Mouse (Mus musculus): ENCODE results near the gene Gm45234. TPM values are rescaled to one million over a fixed set of nuclear protein-coding genes. Genes with fewer than 3 reads are reported as not detected.
A peak's percentile ranks its signal among the peaks of the same experiment; 100 is the strongest.

Gm45234 gene
- total and polyA plus RNA-seq, 3 experiments = not detected

GRCm38 (mm10) chr6:124708289-124708889 is 47.4 kb downstream of the Gm45234 start:
- Histone ChIP-seq H3K27me3 (ENCODE audit: insufficient read depth, low read length) (no peaks in the 10 kb centered on the region), H3K36me3 (replicated peaks) (peaks cover 84% of the 10 kb centered on the region), H3K4me3 (ENCODE audit: low read depth, low read length) (no peak overlapping the region), H3K9me3 (replicated peaks) (no peaks in the 10 kb centered on the region), H3K4me1 (ENCODE audit: insufficient read depth, low read depth, low read length) (peaks cover 69% of the 10 kb centered on the region)
- ATAC-seq (ENCODE audit: extremely low read depth, insufficient number of reproducible peaks, low FRiP score, poor library complexity, severe bottlenecking) = no peak
- DNase-seq (ENCODE audit: low spot score) = no peak
- TF ChIP-seq POLR2AphosphoS5 (IDR thresholded peaks at IDR 0.05; ENCODE audit: insufficient replicate concordance, low read depth, low read length) (no peak; the same call in 1 of the 2 replicates), TAL1 (conservative IDR thresholded peaks at IDR 0.05; ENCODE audit: low read depth, low read length) (no peak), CTCF (IDR thresholded peaks at IDR 0.05; ENCODE audit: low read depth, low read length) (no peak), GATA1 (IDR thresholded peaks at IDR 0.05; ENCODE audit: borderline replicate concordance, low read length) (no peak), GATA2 (IDR thresholded peaks at IDR 0.05; ENCODE audit: borderline replicate concordance, low read depth, low read length) (no peak)

- ATAC-seq (ENCODE audit: extremely low read depth, insufficient number of reproducible peaks, low FRiP score, poor library complexity, severe bottlenecking) (no peak), DNase-seq (ENCODE audit: low spot score) (no peak)
- H3K4me1 ChIP-seq (ENCODE audit: insufficient read depth, low read depth, low read length) = peaks cover 84% of the 10 kb centered on the region
- H3K27me3 ChIP-seq (ENCODE audit: insufficient read depth, low read length) = no peaks in the 10 kb centered on the region
- no peak for TF ChIP-seq TAL1 (conservative IDR thresholded peaks at IDR 0.05; ENCODE audit: low read depth, low read length)
- no peak for TF ChIP-seq GATA1 (IDR thresholded peaks at IDR 0.05; ENCODE audit: borderline replicate concordance, low read length)
- no peak for TF ChIP-seq GATA2 (IDR thresholded peaks at IDR 0.05; ENCODE audit: borderline replicate concordance, low read depth, low read length)
- TF ChIP-seq POLR2AphosphoS5 (IDR thresholded peaks at IDR 0.05; ENCODE audit: insufficient replicate concordance, low read depth, low read length) = 0 out of 2 replicates have a peak, but pooled peaks have one; percentile 12
- TF ChIP-seq CTCF (IDR thresholded peaks at IDR 0.05; ENCODE audit: low read depth, low read length) = no peak
- H3K9me3 ChIP-seq (replicated peaks) = no peaks in the 10 kb centered on the region
- no peak overlapping the region for H3K4me3 ChIP-seq (ENCODE audit: low read depth, low read length)
- H3K36me3 ChIP-seq (replicated peaks) = peaks cover 97% of the 10 kb centered on the region
These were observed 49.7 kb downstream of the Gm45234 start for GRCm38 (mm10) chr6:124706061-124706627.

- TF ChIP-seq CTCF (IDR thresholded peaks at IDR 0.05; ENCODE audit: low read depth, low read length) (no peak), POLR2AphosphoS5 (IDR thresholded peaks at IDR 0.05; ENCODE audit: insufficient replicate concordance, low read depth, low read length) (0 out of 2 replicates have a peak, but pooled peaks have one; percentile 73)
- Histone ChIP-seq H3K36me3 (replicated peaks) (peaks cover 100% of the 10 kb centered on the region), H3K4me1 (ENCODE audit: insufficient read depth, low read depth, low read length) (peaks cover 85% of the 10 kb centered on the region), H3K9me3 (replicated peaks) (no peaks in the 10 kb centered on the region), H3K4me3 (ENCODE audit: low read depth, low read length) (no peak overlapping the region), H3K27me3 (ENCODE audit: insufficient read depth, low read length) (no peaks in the 10 kb centered on the region)
- ATAC-seq (ENCODE audit: extremely low read depth, insufficient number of reproducible peaks, low FRiP score, poor library complexity, severe bottlenecking) = no peak
- no peak for DNase-seq (ENCODE audit: low spot score)
These were observed 51.4 kb downstream of the Gm45234 start for GRCm38 (mm10) chr6:124704417-124704816.

- Histone ChIP-seq H3K4me1 (ENCODE audit: insufficient read depth, low read depth, low read length) (peaks cover 86% of the 10 kb centered on the region), H3K4me3 (ENCODE audit: low read depth, low read length) (peak overlapping the region; percentile 41; the same call in 1 of the 2 replicates), H3K36me3 (replicated peaks) (peaks cover 100% of the 10 kb centered on the region), H3K9me3 (replicated peaks) (no peaks in the 10 kb centered on the region), H3K27me3 (ENCODE audit: insufficient read depth, low read length) (no peaks in the 10 kb centered on the region)
- TF ChIP-seq POLR2AphosphoS5 (IDR thresholded peaks at IDR 0.05; ENCODE audit: insufficient replicate concordance, low read depth, low read length) = 0 out of 2 replicates have a peak, but pooled peaks have one; percentile 52
- TF ChIP-seq CTCF (IDR thresholded peaks at IDR 0.05; ENCODE audit: low read depth, low read length) = no peak
- ATAC-seq (ENCODE audit: extremely low read depth, insufficient number of reproducible peaks, low FRiP score, poor library complexity, severe bottlenecking) (no peak), DNase-seq (ENCODE audit: low spot score) (no peak)
These were observed 52.0 kb downstream of the Gm45234 start for GRCm38 (mm10) chr6:124703789-124704188.

GRCm38 (mm10) chr6:124702784-124703103 is 53.1 kb downstream of the Gm45234 start:
- peaks cover 100% of the 10 kb centered on the region for H3K36me3 ChIP-seq (replicated peaks)
- H3K27me3 ChIP-seq (ENCODE audit: insufficient read depth, low read length) = no peaks in the 10 kb centered on the region
- ATAC-seq (ENCODE audit: extremely low read depth, insufficient number of reproducible peaks, low FRiP score, poor library complexity, severe bottlenecking) (peak; percentile 58), DNase-seq (ENCODE audit: low spot score) (no peak)
- H3K4me1 ChIP-seq (ENCODE audit: insufficient read depth, low read depth, low read length) = peaks cover 76% of the 10 kb centered on the region
- H3K4me3 ChIP-seq (ENCODE audit: low read depth, low read length) = no peak overlapping the region
- peak; percentile 92 for TF ChIP-seq CTCF (IDR thresholded peaks at IDR 0.05; ENCODE audit: low read depth, low read length)
- no peak for TF ChIP-seq TAL1 (conservative IDR thresholded peaks at IDR 0.05; ENCODE audit: low read depth, low read length)
- H3K9me3 ChIP-seq (replicated peaks) = no peaks in the 10 kb centered on the region

GRCm38 (mm10) chr6:124702102-124702783 is 53.6 kb downstream of the Gm45234 start:
- Histone ChIP-seq H3K4me3 (ENCODE audit: low read depth, low read length) (no peak overlapping the region), H3K36me3 (replicated peaks) (peaks cover 100% of the 10 kb centered on the region)
- no peak for ATAC-seq (ENCODE audit: extremely low read depth, insufficient number of reproducible peaks, low FRiP score, poor library complexity, severe bottlenecking)

More at GRCm38 (mm10) chr6:124702102-124702783, 53.6 kb downstream of the Gm45234 start:
- H3K4me1 ChIP-seq (ENCODE audit: insufficient read depth, low read depth, low read length) = peaks cover 71% of the 10 kb centered on the region
- H3K9me3 ChIP-seq (replicated peaks) = no peaks in the 10 kb centered on the region
- TF ChIP-seq TAL1 (conservative IDR thresholded peaks at IDR 0.05; ENCODE audit: low read depth, low read length) = no peak
- TF ChIP-seq CTCF (IDR thresholded peaks at IDR 0.05; ENCODE audit: low read depth, low read length) = no peak
- TF ChIP-seq POLR2AphosphoS5 (IDR thresholded peaks at IDR 0.05; ENCODE audit: insufficient replicate concordance, low read depth, low read length) = no peak
- no peak for TF ChIP-seq GATA2 (IDR thresholded peaks at IDR 0.05; ENCODE audit: borderline replicate concordance, low read depth, low read length)
- TF ChIP-seq GATA1 (IDR thresholded peaks at IDR 0.05; ENCODE audit: borderline replicate concordance, low read length) = no peak
- H3K27me3 ChIP-seq (ENCODE audit: insufficient read depth, low read length) = no peaks in the 10 kb centered on the region
- no peak for DNase-seq (ENCODE audit: low spot score)
